Mouse (Mus musculus): Measurements from ENCODE around the gene Elf2. TPM values are rescaled to one million over a fixed set of nuclear protein-coding genes. Genes with fewer than 3 reads are reported as not detected.
"Not testable (repeated sequence)": the region's sequence is repeated elsewhere in the genome, so short reads cannot be mapped to it uniquely, and the experiment has no call there.

Gene Elf2
- polyA plus RNA-seq, 1 experiment from 2014 or later = 39.6 TPM

- Histone ChIP-seq H3K4me1 (peaks cover 26% of the 10 kb centered on the region), H3K27me3 (replicated peaks) (no peaks in the 10 kb centered on the region), H3K4me3 (peak overlapping the region; percentile 69), H3K9me3 (no peaks in the 10 kb centered on the region), H3K9ac (peak overlapping the region; percentile 81), H3K4me2 (peak overlapping the region; percentile 80), H3K36me3 (replicated peaks) (no peaks in the 10 kb centered on the region), H3K27ac (peak overlapping the region; percentile 100)
- WGBS = 23% methylated on average over 5 of the region's 5 CpGs
- no peak for ATAC-seq (replicated peaks)
Observed at GRCm38 (mm10) chr3:51223556-51223955, 116.9 kb downstream of the Elf2 start.

DNA sequence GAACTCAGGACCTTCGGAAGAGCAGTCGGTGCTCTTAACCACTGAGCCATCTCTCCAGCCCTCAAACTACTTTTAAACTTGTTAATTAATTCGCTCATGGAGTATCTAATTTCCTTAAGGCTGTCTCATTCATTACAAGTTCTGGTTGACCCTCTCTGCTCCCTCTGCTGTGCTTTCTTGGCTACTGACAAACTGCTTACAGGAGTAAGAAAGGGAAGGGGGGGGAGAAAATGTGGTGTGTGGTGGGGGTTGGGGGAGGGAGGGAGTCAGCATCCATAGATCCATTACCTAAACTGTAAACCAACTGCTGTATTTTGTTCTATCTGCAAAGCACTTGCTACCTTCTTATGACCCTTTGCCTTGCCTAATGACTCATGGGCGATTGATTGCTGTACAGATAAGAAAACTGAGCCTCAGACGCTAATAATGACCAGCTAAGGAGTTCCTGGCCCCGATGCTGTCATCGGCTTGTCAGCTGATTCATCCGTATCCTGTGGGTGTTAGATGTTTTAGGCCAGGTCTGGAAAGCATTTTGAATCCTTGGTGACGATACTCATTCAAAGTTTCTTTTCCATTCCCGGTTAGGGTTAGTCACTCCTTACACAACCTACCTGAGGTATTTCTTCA lies 117.5 kb downstream of the Elf2 start:
- WGBS = 63% methylated on average over 10 of the region's 10 CpGs
- H3K4me2 ChIP-seq = no peak overlapping the region
- no peaks in the 10 kb centered on the region for H3K36me3 ChIP-seq (replicated peaks)
- H3K27me3 ChIP-seq (replicated peaks) = no peaks in the 10 kb centered on the region
- no peak overlapping the region for H3K4me3 ChIP-seq
- H3K4me1 ChIP-seq = peaks cover 25% of the 10 kb centered on the region
- no peak for ATAC-seq (replicated peaks)
- no peaks in the 10 kb centered on the region for H3K9me3 ChIP-seq
- H3K9ac ChIP-seq = no peak overlapping the region
- no peak overlapping the region for H3K27ac ChIP-seq

GRCm38 (mm10) chr3:51222302-51222701 lies 118.2 kb downstream of the Elf2 start:
- H3K27me3 ChIP-seq (replicated peaks) = no peaks in the 10 kb centered on the region
- 90% methylated on average over 6 of the region's 6 CpGs for WGBS
- H3K4me2 ChIP-seq = no peak overlapping the region
- no peaks in the 10 kb centered on the region for H3K9me3 ChIP-seq
- H3K27ac ChIP-seq = no peak overlapping the region
- H3K4me3 ChIP-seq = no peak overlapping the region
- H3K36me3 ChIP-seq (replicated peaks) = no peaks in the 10 kb centered on the region
- H3K9ac ChIP-seq = no peak overlapping the region
- H3K4me1 ChIP-seq = peaks cover 25% of the 10 kb centered on the region
- no peak for ATAC-seq (replicated peaks)

GRCm38 (mm10) chr3:51221847-51222246 lies 118.6 kb downstream of the Elf2 start:
- Histone ChIP-seq H3K4me3 (no peak overlapping the region), H3K36me3 (replicated peaks) (no peaks in the 10 kb centered on the region), H3K4me1 (peaks cover 21% of the 10 kb centered on the region), H3K27me3 (replicated peaks) (no peaks in the 10 kb centered on the region), H3K9ac (no peak overlapping the region), H3K9me3 (no peaks in the 10 kb centered on the region), H3K27ac (no peak overlapping the region), H3K4me2 (no peak overlapping the region)
- 75% methylated on average over 8 of the region's 8 CpGs for WGBS
- no peak for ATAC-seq (replicated peaks)

- Histone ChIP-seq H3K4me2 (no peak overlapping the region), H3K27ac (no peak overlapping the region), H3K9ac (no peak overlapping the region), H3K36me3 (replicated peaks) (no peaks in the 10 kb centered on the region), H3K4me3 (no peak overlapping the region), H3K4me1 (peaks cover 11% of the 10 kb centered on the region), H3K27me3 (replicated peaks) (no peaks in the 10 kb centered on the region), H3K9me3 (no peaks in the 10 kb centered on the region)
- ATAC-seq (replicated peaks) = no peak
- 54% methylated on average over 4 of the region's 4 CpGs for whole genome bisulfite sequencing
Observed at GRCm38 (mm10) chr3:51220846-51221245, 119.6 kb downstream of the Elf2 start.

DNA sequence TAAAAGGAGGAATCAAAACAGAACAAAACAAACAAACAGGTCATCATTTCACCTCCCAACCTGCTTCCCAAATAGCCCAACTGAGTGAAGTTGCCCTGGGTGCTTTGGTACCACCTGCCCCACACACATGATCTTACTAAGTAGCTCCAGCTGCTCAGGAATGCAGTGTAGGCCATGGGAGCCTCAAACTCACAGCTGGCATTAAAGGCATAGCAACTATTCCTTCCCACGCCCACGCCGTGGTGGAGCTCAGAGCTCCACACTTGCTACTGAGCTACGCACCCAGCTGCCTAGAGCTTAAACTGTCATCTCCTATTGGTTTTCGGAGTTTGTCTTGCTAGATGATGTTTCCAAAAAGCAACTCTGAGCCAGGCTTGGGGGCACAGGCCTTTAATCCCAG lies 121.2 kb downstream of the Elf2 start:
- ATAC-seq (replicated peaks) = no peak
- WGBS = 93% methylated on average over 5 of the region's 5 CpGs
- H3K4me3 ChIP-seq = no peak overlapping the region

GRCm38 (mm10) chr3:51218385-51218784 lies 122.1 kb downstream of the Elf2 start:
- not testable (repeated sequence) for H3K9ac ChIP-seq; H3K4me1 ChIP-seq; H3K4me3 ChIP-seq; H3K4me2 ChIP-seq; H3K27ac ChIP-seq; H3K27me3 ChIP-seq (replicated peaks); H3K9me3 ChIP-seq; ATAC-seq (replicated peaks); H3K36me3 ChIP-seq (replicated peaks)
- WGBS = 94% methylated on average over 6 of the region's 6 CpGs

More for the DNA sequence above, 121.2 kb downstream of the Elf2 start:
- Histone ChIP-seq H3K27ac (no peak overlapping the region), H3K36me3 (replicated peaks) (no peaks in the 10 kb centered on the region), H3K9ac (no peak overlapping the region), H3K4me1 (peaks cover 9% of the 10 kb centered on the region), H3K4me2 (no peak overlapping the region), H3K27me3 (replicated peaks) (no peaks in the 10 kb centered on the region), H3K9me3 (no peaks in the 10 kb centered on the region)

GRCm38 (mm10) chr3:51216351-51216750 lies 124.1 kb downstream of the Elf2 start:
- not testable (repeated sequence) for H3K27ac ChIP-seq; H3K4me3 ChIP-seq; H3K9me3 ChIP-seq; ATAC-seq (replicated peaks); H3K4me2 ChIP-seq; H3K27me3 ChIP-seq (replicated peaks); H3K4me1 ChIP-seq; H3K36me3 ChIP-seq (replicated peaks); H3K9ac ChIP-seq
- 78% methylated on average over 6 of the region's 10 CpGs for WGBS

GRCm38 (mm10) chr3:51215681-51216080 lies 124.8 kb downstream of the Elf2 start:
- WGBS = 83% methylated on average over 6 of the region's 6 CpGs
- no peak overlapping the region for H3K27ac ChIP-seq
- no peaks in the 10 kb centered on the region for H3K27me3 ChIP-seq (replicated peaks)
- H3K9me3 ChIP-seq = no peaks in the 10 kb centered on the region
- no peaks in the 10 kb centered on the region for H3K4me1 ChIP-seq
- no peak overlapping the region for H3K4me2 ChIP-seq
- H3K9ac ChIP-seq = no peak overlapping the region
- H3K4me3 ChIP-seq = no peak overlapping the region
- ATAC-seq (replicated peaks) = no peak
- no peaks in the 10 kb centered on the region for H3K36me3 ChIP-seq (replicated peaks)

DNA sequence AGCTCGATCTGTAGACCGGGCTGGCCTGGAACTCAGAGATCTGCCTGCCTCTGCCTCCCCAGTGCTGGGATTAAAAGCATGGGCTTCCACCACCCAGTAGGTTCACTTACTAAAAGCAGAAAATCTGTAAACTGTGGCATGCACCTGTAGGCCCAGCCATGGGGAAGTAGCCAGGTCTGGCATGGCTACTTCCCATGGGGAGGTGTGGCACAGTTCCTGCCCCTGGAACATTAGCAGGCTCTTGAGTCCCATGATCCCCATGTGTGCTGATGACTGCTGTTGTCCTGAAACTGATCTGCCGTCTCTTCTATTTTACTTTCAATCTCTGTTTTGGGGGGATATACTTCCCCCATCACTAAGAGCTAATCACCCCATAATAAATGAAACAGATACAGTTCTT lies 127.4 kb downstream of the Elf2 start:
- Histone ChIP-seq H3K27ac (no peak overlapping the region), H3K9me3 (no peaks in the 10 kb centered on the region), H3K9ac (no peak overlapping the region), H3K4me2 (no peak overlapping the region), H3K4me1 (no peaks in the 10 kb centered on the region), H3K27me3 (replicated peaks) (no peaks in the 10 kb centered on the region), H3K4me3 (no peak overlapping the region), H3K36me3 (replicated peaks) (no peaks in the 10 kb centered on the region)
- no peak for ATAC-seq (replicated peaks)
- WGBS = 95% methylated on average over 3 of the region's 3 CpGs

DNA sequence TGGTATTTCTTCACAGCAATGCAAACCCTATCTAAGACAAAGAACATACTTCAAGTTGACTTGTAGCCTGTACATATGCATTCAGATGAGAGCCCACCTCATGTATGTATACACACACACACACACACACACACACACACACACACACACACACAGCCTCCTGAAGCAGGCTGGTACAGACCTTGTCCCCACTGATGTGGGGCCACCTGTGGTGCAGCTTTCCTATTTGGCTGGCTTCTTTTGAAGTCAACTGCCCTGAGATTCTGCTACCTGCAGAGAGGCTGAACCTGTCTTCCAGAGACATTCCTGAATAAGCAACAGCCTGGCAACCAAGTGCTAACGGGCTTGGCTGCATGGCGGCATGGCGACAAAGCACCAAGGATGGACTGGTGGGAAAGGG lies 130.0 kb downstream of the Elf2 start:
- H3K9ac ChIP-seq = no peak overlapping the region
- H3K27me3 ChIP-seq (replicated peaks) = no peaks in the 10 kb centered on the region
- H3K4me2 ChIP-seq = no peak overlapping the region
- no peak overlapping the region for H3K4me3 ChIP-seq
- no peaks in the 10 kb centered on the region for H3K36me3 ChIP-seq (replicated peaks)
- ATAC-seq (replicated peaks) = no peak
- H3K27ac ChIP-seq = no peak overlapping the region
- H3K9me3 ChIP-seq = no peaks in the 10 kb centered on the region
- 91% methylated on average over 3 of the region's 3 CpGs for WGBS
- H3K4me1 ChIP-seq = no peaks in the 10 kb centered on the region

GRCm38 (mm10) chr3:51209503-51210314 lies 130.8 kb downstream of the Elf2 start:
- no peak overlapping the region for H3K4me3 ChIP-seq
- WGBS = 91% methylated on average over 7 of the region's 7 CpGs
- H3K9me3 ChIP-seq = no peaks in the 10 kb centered on the region
- H3K36me3 ChIP-seq (replicated peaks) = no peaks in the 10 kb centered on the region
- no peaks in the 10 kb centered on the region for H3K4me1 ChIP-seq
- ATAC-seq (replicated peaks) = no peak
- no peak overlapping the region for H3K4me2 ChIP-seq
- no peaks in the 10 kb centered on the region for H3K27me3 ChIP-seq (replicated peaks)
- H3K27ac ChIP-seq = no peak overlapping the region
- H3K9ac ChIP-seq = no peak overlapping the region

GRCm38 (mm10) chr3:51208633-51209032 lies 131.8 kb downstream of the Elf2 start:
- Histone ChIP-seq H3K9ac (no peak overlapping the region), H3K36me3 (replicated peaks) (no peaks in the 10 kb centered on the region), H3K27me3 (replicated peaks) (no peaks in the 10 kb centered on the region), H3K27ac (no peak overlapping the region), H3K4me2 (no peak overlapping the region), H3K4me3 (no peak overlapping the region), H3K4me1 (no peaks in the 10 kb centered on the region), H3K9me3 (no peaks in the 10 kb centered on the region)
- no peak for ATAC-seq (replicated peaks)
- 33% methylated on average over 5 of the region's 5 CpGs for WGBS

All from midbrain, embryonic 15.5 days (tissue).